Mouse (Mus musculus) adrenal gland, adult 8-10 months (tissue): ENCODE measurements around the gene Idh2. TPM values are rescaled to one million over a fixed set of nuclear protein-coding genes. Genes with fewer than 3 reads are reported as not detected.
A peak's percentile ranks its signal among the peaks of the same experiment; 100 is the strongest.
"Not testable (repeated sequence)": the region's sequence is repeated elsewhere in the genome, so short reads cannot be mapped to it uniquely, and the experiment has no call there.

Experiments used
- DNase-seq: peaks from one replicate; pipeline ENCODE4 v3.0.0; 2022
- total RNA-seq, 4 experiments: library from RNA; stranded (reverse); gene quantifications; 2 replicates each; pipeline ENCODE4 v1.2.4; 2022

The Idh2 gene
- 100 to 1,000 TPM; 122 to 222 (median 165) TPM for total RNA-seq

DNA sequence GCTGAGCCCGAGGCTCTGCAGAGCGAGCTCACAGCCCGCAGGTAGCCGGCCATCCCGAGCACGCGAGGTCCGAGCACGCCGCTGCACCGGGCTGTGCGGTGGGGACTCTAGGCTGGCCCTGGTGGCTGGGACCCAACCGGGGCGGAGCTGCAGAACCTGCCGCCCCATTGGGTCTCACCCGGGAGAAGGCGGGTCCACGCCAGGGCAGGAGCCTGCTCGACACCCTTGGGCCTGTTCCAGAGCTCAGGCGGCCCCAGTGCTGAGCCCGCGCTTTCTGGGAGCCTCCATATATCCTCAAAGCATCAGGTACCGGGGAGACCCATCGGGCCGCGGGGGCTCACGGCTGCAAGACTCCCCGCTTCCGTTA, at the start of gene Idh2:
Idh2 (minus strand) TSS at position 169 of the 367 bp plus-strand sequence.
- DNase-seq = peak; percentile 90

DNA sequence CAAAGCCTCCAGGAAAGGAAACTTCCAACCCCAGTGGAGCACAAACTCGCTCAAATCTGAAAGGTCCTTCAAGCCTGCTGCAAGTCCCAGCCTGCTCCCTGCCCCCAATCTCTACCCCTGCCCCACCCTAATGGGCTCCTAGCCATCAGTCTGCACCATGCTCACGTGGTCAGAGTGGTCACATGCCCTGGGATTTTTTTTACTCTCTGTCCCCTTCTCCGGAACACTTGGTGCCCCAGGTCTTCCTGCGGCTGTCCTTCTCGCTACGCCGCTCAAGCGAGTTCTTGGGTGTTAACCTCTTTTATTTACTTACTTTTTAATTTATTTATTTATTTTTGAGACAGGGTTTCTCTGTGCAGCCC, 45.7 kb upstream of the Idh2 start:
- DNase-seq = peak; percentile 48

DNA sequence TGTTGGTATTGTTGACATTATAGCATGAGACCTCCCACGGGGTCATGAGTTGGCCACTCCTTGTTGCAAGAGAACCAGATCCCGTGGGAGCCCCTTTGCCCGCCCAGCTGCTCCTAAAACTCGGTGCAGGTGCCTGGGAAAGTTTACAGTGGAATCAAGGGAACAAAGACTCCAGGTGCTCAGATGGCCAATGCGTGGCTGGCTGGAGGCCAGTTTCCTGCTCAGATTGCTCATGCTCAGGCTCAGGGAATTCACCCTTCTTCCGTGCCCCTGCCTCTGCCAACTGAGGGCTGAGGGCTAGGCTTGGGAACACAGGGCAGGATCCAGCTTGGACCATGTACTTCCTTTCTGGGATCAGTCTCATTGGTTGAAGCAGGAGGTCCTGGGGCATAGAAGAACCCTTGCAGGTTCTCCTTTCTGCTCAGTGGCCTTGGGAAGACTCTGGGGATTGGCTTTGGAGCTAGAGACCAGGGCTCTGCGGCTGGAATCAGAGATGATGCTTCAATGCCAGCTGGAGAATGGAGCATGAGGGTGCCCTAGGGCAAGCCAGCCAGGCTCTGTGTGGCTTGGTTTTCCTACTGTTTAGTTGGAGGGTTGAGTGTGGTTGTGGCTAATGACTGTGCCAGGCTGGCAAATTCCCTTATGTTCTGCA, 45.2 kb upstream of the Idh2 start:
- no peak for DNase-seq

DNA sequence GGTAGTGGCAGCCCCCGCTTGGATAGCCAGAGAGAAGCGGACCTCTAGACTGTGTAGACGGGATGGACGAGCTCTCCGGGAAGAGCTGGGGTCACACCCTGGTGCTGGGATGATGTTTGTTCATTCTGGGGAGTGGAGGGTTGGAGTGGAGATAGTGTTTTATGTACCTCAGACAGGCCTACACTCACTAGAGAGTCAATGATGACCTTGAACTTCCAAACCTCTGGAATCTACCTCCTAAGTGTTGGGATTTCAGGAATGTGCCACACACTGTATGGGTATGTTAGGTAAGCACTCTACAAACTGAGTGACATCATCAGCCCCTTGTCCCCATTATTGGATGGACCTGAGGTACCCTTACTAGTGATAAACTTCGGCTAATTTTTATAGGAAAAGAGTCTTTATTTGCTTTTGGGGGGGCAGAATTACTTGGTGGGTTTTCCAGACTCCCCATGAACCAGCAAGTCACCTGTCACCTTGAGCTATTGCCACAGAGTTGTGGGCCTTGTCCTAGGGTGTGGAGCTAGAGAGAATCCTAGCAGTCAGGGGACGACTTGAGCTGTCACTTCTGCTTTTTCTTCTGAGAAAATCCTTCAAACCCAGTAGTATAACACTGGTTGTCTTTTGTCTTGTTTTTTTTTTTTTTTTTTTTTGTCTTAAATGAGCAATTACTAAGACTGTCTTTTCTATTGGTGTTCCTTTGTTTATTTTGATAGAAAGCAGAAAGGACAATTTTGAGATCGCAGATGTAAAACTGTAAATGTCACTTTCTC, 43.5 kb upstream of the Idh2 start:
- no peak for DNase-seq

DNA sequence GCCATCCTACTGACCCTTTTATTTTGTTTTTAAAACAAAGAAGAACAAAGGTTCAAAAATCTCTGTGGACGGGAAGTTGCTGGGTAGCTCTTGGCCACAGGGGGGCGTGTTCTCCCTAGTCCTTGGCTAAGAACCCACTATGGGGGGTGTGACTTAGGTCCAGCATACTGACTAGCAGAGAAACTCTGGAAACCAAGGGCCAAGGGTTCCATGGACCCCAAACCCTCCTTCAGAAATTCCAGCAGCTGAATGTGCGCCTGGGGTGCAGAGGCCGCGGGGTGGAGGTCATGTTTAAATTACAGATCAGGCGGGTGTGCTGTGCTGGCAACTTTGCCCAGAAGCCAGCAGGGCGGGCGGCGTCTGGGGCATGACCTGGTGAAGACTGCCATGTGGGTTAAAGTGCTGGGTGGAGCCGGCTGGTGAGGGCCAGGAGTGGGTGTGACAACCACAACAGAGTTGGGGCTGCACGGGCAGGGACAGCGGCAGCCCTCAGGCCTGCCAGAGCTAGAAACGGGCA, 41.6 kb upstream of the Idh2 start:
- DNase-seq = peak; percentile 60

DNA sequence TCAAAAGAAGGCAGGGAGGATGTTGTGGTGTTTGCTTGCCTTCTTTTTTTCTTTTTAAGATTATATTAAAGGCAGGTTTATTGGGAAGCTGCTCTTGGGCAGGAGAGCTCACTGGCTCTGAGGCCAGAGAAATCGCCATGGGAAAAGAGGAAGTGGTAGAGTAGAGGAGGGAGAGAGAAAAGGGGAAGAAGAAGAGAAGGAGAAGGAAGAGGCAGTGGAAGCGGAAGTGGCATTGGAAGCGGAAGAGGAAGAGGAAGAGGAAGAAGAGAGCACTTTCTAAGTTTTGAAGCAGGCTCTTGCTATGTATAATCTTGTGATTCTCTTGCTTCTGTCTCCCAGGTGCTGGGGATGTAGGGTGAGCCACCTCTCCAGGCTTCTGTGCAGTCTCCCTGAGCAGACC, 39.5 kb upstream of the Idh2 start:
- no peak for DNase-seq

DNA sequence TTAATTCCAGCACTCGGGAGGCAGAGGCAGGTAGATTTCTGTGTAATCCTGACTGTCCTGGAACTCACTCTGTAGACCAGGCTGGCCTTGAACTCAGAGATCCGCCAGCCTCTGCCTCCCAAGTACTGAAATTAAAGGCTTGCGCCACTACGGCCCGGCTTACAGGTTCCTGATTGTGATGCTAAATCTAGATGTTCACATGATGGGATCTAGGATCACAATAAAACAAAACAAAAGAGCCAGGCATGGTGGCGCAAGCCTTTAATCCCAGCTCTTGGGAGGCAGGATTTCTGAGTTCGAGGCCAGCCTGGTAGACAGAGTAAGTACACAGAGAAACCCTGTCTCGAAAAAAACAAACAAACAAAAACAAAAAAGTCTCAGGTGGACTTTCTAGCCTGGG, 37.6 kb upstream of the Idh2 start:
- no peak for DNase-seq

DNA sequence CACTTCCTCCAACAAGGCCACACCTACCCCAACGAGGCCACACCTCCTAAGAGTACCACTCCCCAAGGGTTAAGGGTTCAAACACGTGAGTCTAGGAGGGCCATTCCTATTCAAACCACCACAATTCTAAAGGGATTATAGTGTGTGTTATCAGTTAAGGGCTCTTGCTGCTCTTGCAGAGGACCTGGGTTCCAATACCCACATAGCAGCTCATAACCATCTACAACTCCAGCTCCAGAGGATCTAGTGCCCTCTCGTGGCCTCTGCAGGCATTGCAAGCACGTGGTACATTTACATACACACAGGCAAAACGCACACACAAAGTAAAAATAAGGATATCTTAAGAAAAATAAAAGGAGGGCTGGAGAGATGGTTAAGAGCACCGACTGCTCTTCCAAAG, 37.0 kb upstream of the Idh2 start:
- DNase-seq = no peak

DNA sequence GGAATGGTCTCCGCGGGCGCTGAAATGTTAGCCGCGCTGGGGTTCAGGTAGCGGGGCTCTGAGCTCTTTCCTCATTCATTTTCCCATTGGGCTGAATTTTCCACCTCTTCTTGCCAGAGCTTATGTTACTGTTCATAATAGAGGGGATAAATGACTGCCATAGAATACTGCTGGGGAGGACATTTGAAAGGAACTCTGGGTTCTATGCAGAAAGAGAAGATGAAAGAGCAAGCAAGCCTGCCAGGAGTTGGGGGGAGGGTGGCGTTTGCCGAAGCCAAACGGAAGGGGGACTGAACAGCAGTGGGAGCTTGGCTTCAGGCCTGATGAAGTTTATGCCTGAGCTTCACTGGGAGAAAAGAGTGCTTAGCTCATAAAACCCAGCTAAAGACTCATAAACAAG, 34.2 kb upstream of the Idh2 start:
- DNase-seq = no peak

DNA sequence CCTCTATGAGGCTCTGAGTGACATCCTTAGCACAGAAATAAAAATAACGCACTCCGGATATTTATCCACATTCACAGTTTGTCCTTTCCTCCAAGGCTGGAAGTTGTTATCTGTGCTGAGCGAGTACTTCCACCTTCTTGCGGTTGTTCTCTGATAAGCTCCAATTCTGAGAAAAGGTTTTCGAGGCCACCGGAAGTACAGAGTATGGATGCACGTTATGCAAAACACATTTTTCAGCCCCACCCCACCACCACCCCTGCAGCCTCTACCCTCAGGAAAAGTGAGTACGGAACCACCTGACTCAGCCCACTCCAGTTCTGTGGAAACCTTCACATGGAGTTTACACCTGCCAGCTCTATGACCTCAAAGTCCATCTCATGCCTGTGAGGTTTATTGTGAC, 30.9 kb upstream of the Idh2 start:
- DNase-seq = no peak

DNA sequence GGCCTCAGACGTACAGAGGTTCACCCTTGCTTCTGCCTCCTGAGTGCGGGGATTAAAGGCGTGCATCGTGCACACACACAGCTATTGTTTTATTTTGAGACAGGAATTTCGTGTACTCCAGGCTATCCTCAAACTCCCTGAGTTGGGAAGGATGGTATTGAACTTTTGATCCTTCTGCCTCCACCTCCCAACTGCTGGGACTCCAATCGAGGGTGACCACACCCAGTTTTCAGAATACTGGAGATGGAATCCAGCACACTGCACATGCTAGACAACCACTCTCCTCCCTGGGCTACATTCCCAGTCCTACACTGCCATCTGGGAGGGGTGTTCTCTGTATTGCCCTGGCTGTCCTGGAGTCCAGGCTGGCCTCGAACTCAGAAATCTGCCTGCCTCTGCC, 29.5 kb upstream of the Idh2 start:
- DNase-seq = no peak

DNA sequence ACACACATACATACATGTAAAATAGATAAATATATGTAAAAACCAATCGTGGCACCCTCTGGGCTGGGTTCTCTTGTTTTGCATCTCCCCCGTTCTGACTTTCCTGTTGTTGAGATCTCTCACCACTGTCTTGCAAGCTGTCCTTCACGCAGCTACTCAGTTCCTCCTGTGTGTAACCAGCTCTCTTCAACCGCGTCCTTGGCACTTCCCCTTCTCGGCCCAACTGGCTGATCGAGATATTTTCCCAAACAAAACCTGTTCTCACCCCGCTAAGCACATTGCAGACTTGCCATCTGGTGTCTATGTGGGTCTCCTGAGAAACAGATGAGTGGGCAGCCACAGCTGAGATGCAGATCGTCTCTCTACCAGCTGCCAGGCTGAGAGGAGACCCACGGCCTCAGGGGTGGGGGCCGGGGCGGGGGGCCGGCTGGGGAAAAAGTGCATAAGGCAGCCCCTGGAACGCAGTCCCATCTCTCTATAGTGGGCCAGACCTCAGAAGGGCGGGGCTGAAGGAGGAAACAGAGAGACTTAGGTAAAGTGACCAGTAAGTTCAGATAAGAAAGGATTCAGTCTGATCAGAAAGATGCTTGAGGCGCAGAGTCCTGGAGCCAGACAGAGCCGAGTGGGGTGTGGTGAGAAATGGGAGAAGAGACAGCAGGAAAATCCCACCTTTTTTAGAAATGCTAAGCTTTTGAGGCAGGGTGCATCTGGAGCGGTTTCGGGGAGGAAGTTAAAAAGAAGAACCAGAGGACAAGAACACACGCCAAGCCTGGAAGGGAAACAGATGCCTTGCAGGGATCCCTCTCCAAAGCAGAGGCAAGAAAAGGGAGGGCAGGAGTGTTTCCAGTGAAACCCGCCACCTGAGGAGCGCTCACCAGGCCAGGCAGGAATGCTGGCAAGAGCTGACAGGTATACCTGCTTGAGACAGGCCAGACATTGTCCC, 28.4 kb upstream of the Idh2 start:
- no peak for DNase-seq

DNA sequence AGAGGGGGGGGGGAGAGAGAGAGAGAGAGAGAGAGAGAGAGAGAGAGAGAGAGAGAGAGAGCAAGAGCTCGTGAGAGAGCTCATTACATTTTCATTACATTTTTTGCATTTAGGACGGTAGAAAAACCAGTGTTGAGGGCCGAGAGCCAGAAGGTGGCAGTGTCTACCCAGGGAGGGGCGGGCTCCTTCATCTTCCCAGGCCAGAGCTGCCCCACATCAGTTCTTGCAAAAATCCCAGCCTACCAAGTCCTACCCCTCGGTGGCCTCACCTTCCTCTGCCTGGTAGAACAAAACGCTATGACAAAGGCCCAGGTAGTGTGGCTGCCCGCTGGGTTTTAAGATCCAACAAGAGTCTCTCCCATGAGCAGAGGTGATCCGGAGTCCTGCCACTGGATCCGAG, 25.6 kb upstream of the Idh2 start:
- peak; percentile 63 for DNase-seq

DNA sequence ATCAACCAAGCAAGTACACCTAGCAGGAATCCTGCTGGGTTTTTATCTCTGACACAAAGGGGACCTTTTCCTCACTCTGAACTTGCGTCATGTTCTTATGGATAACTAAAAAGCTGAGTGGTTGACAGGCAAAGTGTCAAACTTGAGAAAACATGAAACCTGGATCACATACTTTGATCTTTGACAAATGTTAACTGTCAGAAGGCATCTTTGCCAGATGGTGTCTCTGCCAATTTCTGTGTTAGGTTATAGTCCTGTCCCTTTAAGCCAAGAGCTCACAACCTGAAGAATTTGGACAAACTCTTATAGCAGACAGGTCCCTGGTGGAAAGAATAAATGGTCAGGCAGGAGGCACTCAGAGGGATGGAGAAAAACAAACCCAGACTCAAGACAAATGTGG, 23.2 kb upstream of the Idh2 start:
- DNase-seq = no peak

DNA sequence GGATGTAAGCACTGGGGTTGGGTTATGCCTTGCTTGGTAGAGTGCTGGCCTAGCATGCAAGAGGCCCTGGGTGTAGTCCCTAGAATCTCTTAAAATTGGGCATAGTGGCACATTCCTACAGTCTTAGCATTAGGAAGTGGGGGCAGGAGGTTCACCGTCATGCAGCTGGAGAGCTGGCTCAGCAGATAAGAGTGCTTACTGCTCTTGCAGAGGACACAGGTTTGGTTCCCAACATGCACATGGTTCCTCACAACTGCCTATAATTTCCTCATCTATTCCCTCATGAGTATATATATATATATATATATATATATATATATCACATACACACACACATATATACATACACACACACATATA, 20.0 kb upstream of the Idh2 start:
- DNase-seq = no peak

DNA sequence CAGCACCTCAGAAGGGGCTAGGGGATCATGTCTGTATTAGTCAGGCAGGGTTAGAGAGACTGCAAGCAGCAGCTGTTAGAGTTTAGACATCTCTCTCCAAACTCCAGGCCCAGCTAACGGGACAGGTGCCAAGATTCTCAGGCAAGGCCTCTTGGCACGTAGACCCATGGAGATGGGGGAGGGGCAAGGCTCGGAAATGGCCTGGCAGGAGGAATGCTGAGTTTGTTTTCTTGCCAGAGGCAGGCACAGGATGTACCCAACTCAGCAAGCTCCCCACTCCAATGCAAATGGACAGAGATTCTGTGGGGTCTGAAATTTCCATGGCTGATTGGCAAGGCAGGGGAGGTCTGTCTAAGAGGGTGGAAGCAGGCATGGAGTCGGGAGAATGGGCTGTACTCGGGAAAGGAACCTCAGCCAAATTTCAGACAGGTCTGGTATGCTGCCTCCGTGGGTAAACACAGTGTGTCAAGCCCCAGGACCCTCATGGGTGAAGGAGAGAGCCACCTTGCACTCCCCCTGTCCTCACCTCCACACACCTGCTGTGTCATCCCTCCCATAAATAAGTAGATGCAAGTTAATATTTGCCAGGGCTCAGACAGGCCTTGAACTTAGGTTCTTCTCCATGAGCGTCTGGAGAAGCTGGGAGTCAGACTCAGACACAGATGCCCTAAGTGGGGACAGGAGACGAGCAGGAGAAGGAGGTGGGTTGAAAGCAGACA, 19.4 kb upstream of the Idh2 start:
- peak; percentile 71 for DNase-seq

DNA sequence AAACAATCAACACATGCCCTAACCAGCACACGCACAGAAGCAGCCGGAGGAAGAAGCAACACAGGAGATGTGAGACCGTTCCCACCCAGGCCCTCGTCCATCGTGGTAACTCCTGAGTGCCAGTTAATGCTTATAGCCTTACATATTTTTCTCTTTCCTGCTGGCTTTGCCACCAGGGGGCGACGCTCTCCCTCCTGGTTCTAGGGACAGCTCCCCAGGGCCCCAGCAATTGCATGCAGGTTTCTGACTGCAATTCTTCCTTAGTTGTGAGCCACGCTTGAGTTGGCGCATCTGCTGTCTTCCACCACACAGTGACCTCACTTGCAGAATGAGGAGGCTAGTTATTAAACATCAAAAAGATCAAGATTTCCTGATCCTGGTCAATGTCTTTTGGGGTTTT, 17.3 kb upstream of the Idh2 start:
- DNase-seq = no peak

DNA sequence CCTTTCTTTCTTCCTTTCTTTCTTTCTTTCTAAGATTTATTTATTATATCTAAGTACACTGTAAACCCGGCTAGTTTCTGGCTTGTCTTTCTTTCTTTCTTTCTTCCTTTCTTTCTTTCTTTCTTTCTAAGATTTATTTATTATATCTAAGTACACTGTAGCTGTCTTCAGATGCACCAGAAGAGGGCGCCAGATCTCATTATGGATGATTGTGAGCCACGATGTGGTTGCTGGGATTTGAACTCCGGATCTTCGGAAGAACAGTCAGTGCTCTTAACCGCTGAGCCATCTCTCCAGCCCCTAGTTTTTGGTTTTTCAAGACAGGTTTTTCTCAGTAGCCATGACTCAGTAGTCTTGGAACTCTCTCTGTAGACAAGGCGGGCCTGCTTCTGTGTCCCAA, 16.1 kb upstream of the Idh2 start:
- not testable (repeated sequence) for DNase-seq

DNA sequence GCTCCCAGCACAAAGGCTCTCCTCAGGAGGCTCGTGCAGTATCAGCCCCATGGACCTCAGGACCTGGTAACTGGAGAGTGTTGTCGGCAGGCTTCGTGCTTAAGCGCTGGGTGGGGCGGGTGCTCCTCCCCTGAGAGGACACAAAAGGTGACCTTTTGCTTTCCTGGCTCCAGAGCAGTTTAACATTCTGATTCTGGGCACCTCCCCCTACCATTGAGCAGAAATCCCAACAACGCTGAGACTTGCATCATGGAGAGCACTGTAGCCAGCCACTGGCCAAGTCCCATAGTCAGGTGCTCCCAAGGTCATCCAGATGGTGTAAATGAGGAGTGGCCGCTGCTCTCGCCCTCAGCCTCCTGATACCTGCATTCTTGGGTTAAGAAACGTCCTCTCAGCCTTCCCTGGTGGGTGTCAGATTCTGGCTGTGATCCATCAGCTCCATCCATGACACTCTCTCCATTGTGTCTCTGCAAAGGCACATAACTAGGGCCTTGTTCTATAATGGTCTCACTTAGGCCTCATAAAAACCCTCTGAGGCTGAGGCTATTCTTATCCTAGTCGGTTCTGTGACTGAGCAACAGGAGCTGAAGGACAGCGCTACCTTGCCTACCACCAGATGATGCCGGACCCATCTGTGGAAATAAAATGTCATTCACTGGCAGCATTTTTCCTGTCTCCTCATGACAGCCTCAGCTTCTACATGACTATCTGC, 15.3 kb upstream of the Idh2 start:
- no peak for DNase-seq

DNA sequence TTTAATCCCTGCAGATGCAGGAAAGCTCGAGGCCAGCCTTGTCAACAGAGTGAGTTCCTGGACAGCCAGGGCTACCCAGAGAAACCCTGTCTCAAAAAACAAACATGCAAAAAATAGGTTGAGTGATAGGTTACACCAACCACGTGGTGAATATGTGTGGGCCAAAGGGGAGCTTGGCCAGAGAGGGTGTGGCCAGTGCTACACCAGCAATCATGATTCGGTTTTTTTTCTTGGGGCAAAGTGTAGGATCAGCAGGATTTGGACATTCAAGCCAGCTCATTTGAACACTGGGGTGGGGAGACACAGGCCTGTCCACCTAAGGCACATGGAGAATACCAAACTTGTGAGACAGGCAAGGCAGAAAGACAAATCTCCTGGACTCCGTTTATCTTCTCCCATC, 14.1 kb upstream of the Idh2 start:
- DNase-seq = no peak

DNA sequence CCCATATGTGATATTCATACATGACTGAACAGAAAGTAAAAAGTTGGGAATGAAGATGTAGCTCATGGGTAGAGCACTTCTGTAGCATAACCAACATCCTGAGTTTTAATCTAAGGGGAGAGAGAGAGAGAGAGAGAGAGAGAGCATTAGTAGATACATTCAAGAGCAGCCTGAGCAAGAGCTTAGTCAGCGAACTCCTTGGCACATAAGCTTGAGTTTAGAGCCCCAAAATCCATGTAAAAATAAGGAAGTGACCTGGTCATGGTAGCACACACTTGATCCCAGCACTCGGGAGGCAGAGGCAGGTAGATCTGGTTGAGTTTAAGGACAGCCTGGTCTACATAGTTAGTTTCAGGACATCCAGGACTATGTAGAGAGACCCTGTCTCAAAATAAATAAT, 8.5 kb upstream of the Idh2 start:
- no peak for DNase-seq

DNA sequence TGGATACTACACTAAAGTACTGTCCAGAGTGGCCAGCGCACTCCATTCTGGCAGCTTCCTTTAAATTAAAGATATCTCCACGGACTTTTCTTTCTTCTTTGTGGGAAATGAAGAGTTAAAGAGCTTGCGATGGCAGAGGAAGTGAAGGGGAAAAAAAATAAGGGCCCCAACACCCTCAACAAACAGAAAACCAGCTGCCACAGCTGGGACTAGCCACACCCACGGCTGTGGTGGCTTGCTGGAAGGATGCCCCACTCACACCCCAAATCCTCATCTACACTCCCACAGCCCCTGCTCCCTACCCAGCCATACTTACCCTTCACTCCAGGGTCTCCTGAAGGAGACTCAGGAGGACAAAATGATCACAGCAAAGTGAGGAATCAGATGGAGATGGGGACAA, 7.9 kb upstream of the Idh2 start:
- DNase-seq = no peak
